Mouse (Mus musculus): ENCODE measurements around the gene Pagr1a.

Gene Pagr1a

GRCm38 (mm10) chr7:126984667-126985444 is 32.3 kb downstream of the Pagr1a start:
- no peak for TF ChIP-seq GATA4 (IDR thresholded peaks at IDR 0.05; ENCODE audit: insufficient replicate concordance, low read length)

GRCm38 (mm10) chr7:126983113-126983512 is 34.0 kb downstream of the Pagr1a start:
- TF ChIP-seq GATA4 (IDR thresholded peaks at IDR 0.05; ENCODE audit: insufficient replicate concordance, low read length), result no peak

GRCm38 (mm10) chr7:126982054-126982453 is 35.1 kb downstream of the Pagr1a start:
- peak; percentile 79; the same call in 1 of the 2 replicates for TF ChIP-seq GATA4 (IDR thresholded peaks at IDR 0.05; ENCODE audit: insufficient replicate concordance, low read length)

GRCm38 (mm10) chr7:126981601-126982000 is 35.6 kb downstream of the Pagr1a start:
- TF ChIP-seq GATA4 (IDR thresholded peaks at IDR 0.05; ENCODE audit: insufficient replicate concordance, low read length), result no peak

- TF ChIP-seq GATA4 (IDR thresholded peaks at IDR 0.05; ENCODE audit: insufficient replicate concordance, low read length), result no peak
These were observed 38.3 kb downstream of the Pagr1a start for GRCm38 (mm10) chr7:126978841-126979240.

- no peak for TF ChIP-seq GATA4 (IDR thresholded peaks at IDR 0.05; ENCODE audit: insufficient replicate concordance, low read length)
These were observed 40.2 kb downstream of the Pagr1a start for GRCm38 (mm10) chr7:126976878-126977459.

- TF ChIP-seq GATA4 (IDR thresholded peaks at IDR 0.05; ENCODE audit: insufficient replicate concordance, low read length), result peak; percentile 88; the same call in 1 of the 2 replicates
These were observed 40.9 kb downstream of the Pagr1a start, which contains the start of gene Cdiptos for GRCm38 (mm10) chr7:126975950-126976866. Cdiptos (minus strand) TSS chr7:126976098.

- no peak for TF ChIP-seq GATA4 (IDR thresholded peaks at IDR 0.05; ENCODE audit: insufficient replicate concordance, low read length)
These were observed 41.4 kb downstream of the Pagr1a start, which contains the start of gene Cdipt for GRCm38 (mm10) chr7:126975893-126975949. Cdipt (plus strand) TSS chr7:126975914.

- TF ChIP-seq GATA4 (IDR thresholded peaks at IDR 0.05; ENCODE audit: insufficient replicate concordance, low read length), result no peak
These were observed 41.7 kb downstream of the Pagr1a start for GRCm38 (mm10) chr7:126975493-126975892.

GRCm38 (mm10) chr7:126967361-126967760 is 49.8 kb downstream of the Pagr1a start:
- TF ChIP-seq GATA4 (IDR thresholded peaks at IDR 0.05; ENCODE audit: insufficient replicate concordance, low read length), result no peak

GRCm38 (mm10) chr7:126965568-126965967 is 51.6 kb downstream of the Pagr1a start:
- TF ChIP-seq GATA4 (IDR thresholded peaks at IDR 0.05; ENCODE audit: insufficient replicate concordance, low read length), result no peak
